Mouse (Mus musculus) regulatory T cell (primary cell): ENCODE data around the gene E2f1.

Experiments
- in situ Hi-C: fragments of 300-600 bp; cut with MboI, MseI; formaldehyde crosslinking; loops from one replicate; pipeline ENCODE4 v1.15.1; 2025; ENCODE audit warnings: high pct_unique_total_duplicates

E2f1 gene

GRCm38 (mm10) chr2:154552424-154552907 is 17.2 kb downstream of the E2f1 start:
- in situ Hi-C loops: no loop called here

DNA sequence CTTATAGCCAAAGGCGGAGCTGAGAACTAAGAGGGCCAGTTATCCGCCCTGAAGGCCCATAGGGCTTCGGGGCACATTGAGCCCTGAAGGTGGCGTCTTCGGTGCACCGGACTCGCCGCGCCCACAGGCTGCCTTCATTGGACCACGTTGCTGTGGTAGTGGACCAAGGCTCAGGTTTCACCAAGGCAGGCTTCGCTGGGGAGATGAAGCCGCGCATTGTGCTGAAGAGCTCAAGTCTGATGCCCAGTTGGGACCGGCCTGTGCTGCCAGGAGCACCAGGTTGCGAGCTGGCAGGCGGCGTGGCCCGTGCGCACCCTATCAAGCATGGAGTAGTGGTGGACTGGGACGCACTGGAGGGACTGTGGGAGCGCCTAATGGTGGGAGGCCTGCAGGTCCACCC is 17.8 kb downstream of the E2f1 start:
- in situ Hi-C loops: no loop called here

- in situ Hi-C loops: no loop called here
Measured at GRCm38 (mm10) chr2:154551476-154551875, 18.2 kb downstream of the E2f1 start, which contains the start of gene Actl10. Actl10 (plus strand) TSS chr2:154551776.

DNA sequence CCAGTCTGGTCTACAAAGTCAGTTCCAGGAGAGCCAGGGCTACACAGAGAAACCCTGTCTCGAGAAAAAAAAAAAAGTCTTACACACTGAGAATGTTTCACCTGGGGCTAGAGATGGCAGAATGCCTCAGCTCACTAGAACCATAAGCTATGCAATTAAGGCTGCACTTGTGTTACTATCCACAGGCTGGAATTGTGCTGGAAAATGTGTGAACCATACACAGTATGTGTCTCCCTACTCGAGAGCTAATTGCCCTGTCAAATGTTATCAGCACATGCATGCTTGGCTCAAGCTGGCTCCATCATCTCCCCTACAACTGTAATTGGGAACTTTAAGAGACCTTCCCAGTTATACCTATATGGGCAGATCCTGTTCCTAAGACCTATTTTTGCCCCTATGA is 18.8 kb downstream of the E2f1 start:
- in situ Hi-C loops: no loop called here

GRCm38 (mm10) chr2:154549886-154550189 is 19.9 kb downstream of the E2f1 start:
- in situ Hi-C loops: loop anchor here (5.0 kb wide), 1 partner anchor 138 kb away; no protein-coding TSS in a partner anchor

DNA sequence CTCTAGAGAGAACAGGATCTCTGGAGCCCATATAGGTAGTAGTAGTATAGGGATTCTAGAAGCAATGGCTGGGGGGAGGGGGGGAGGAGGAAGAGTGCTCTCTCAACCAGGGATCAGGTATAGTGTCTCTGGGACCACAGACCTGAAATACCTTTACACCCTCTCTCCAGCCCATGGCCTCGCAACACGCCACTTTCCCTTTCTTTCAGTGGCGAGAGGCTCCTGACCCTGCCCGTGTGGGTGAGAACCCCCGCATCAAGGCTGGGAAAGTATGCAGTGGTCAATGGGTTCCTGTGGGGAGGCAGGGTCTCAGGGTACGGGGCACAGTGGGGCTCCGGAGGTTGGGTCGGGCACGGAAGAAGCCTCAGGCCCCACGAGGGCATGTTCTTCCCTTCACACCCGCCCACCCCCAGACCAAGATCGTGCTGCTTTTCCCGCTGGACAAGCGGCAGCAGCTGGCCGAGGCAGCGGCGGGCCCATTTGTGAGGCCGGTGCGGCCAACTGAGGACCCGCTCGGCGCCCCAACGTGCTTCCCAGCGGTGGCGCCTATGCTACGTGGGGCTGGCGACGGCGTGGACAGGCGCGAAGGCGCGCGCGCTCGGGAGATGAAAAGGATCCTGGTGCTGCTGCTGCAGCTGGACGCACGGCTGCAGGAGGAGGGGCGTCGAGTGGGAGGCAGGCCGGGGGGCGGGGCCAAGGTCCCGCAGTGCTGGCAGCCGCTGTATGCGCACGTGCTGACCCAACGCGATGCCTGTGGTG is 20.4 kb downstream of the E2f1 start:
- in situ Hi-C loops: loop anchor here (5.0 kb wide), 1 partner anchor 137 kb away; no protein-coding TSS in a partner anchor

- in situ Hi-C loops: loop anchor here (5.0 kb wide), 1 partner anchor 136 kb away; no protein-coding TSS in a partner anchor
Measured at GRCm38 (mm10) chr2:154548688-154549087, 21.0 kb downstream of the E2f1 start.

DNA sequence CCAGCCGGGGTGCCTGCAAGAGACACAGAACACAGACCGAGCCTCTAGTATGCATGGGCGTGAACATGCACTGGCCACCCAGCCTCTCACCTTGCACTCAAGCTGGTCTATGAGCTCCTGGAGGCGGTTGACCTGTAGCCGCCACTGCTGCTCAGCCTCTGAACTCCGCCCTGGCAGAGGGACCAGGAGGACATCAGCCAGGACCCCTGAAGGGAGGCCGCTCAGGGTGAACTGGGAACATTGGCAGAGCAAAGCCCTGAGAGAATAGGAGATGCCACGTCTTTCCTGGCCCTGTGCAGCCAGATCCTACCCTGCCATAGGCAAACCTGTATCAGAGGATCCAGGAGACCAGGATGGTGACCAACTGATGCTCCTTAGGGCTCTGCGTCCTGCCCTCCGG is 23.0 kb downstream of the E2f1 start, which contains the start of gene 1700003F12Rik:
Gene 1700003F12Rik (plus strand): TSS at position 375 of the 400 bp plus-strand sequence.
- in situ Hi-C loops: loop anchor here (5.0 kb wide), 1 partner anchor 134 kb away; no protein-coding TSS in a partner anchor

DNA sequence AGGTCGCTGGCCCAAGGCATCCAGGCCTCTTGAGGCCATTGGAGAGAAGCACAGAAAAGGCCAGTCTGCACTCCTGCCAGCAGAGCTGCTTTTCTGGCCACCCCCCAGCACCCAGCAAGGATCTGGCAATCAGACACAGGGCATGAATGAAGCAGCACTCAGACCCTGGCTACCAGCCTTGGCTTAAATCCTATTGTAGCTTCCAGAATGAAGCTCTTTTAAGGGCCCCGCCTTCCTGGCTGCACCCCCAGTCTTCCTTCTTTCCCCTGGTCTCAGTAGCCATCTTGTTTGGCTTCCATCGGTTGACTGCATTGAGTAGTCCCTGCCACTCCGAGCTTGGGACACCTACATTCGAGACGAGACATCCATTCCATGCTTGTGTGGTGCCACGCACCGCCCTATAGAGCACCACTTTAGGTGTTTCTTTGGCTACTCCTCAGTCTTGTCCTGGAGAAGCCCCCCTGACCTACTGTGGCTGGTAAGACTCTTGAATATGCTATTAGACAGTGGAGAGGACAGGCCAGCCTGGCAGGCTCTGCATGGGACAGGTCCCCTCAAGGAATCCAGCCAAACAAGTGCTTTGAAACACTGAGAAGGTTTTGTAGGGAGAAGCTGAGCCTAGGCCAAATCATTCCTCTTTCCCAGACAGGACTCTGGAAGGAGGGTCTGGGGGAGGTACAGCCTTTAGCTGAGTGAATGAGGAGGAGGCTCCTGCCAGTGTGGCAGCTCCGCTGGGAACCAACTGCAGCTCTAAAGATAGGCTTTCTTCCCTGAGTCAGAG is 25.9 kb downstream of the E2f1 start:
- in situ Hi-C loops: no loop called here

GRCm38 (mm10) chr2:154541630-154542029 is 28.1 kb downstream of the E2f1 start:
- in situ Hi-C loops: no loop called here

DNA sequence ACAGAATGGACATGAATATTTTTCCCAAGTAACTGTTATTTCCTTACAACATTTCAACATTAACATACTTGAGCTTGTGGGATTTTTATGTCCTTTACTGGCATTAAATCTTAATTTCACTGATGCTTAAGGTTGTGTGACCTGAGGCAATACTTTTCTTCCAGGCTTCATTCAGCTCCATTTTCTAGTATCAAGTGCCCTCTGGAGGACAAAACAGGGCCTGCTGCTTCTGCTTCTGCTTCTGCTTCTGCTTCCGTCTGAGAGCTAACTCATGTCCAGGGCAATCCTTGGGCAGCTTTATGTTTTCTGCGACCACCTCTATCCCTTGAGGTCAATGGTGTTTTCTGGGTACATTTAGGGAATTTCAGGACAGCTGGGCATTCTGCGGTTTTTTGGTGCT is 30.0 kb downstream of the E2f1 start:
- in situ Hi-C loops: no loop called here

DNA sequence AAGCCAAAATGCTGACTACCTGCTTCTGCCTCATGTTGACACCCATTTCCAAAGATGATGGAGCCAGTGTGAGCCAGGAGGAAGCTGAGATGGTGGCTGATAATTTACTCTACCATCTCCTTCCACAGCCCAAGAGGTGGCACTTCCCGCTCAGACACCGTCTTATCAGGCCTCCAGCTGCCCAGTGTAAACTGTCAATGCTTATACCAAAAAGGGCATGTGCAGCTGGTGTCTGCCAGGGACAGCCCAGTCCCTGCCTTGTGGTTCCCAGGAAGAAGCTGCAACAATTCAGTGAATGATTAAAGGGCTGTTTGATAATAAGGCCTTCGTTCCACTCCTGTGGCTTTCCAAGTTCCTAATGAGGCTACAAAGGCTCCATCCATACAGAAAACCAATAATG is 31.0 kb downstream of the E2f1 start:
- in situ Hi-C loops: no loop called here

DNA sequence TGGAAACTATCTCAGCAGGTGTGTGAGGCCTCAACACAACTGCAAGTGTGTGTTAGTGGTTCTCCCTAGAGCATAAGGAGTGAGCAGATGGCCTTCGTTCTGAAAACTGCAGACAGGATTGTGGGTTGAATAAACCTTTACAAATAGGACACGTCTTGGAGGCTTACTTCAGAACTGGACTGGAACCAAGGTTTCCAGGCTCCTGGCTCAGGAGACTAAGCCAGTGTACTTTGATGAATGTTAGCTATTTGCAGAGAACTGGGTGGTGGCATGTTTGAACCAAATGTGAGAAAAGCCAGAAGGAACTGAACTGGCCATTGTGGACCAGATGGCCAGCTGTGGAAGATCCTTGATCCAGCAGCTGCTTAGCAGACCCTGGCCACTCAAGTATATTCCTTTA is 31.4 kb downstream of the E2f1 start:
- in situ Hi-C loops: no loop called here

DNA sequence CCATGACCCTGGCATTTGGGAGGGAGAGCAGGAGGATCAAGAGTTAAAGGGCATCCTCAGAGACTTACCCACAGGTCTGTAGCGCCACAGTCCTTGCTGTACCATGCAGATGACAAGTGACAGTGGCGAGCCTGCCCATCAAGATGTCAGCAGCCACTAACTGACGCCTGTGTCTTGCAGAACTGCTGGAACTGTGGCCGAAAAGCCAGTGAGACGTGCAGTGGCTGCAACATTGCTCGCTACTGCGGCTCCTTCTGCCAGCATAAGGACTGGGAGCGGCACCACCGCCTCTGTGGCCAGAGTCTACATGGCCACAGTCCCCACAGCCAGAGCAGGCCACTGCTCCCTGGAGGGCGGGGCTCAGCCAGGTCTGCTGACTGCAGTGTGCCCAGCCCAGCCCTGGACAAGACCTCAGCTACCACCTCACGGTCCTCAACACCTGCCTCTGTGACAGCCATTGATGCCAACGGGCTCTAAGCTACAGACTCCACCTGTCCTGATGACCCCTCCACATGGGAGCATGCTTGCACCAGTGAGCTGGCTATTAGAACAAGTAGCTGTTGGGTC is 34.9 kb downstream of the E2f1 start:
- in situ Hi-C loops: no loop called here

DNA sequence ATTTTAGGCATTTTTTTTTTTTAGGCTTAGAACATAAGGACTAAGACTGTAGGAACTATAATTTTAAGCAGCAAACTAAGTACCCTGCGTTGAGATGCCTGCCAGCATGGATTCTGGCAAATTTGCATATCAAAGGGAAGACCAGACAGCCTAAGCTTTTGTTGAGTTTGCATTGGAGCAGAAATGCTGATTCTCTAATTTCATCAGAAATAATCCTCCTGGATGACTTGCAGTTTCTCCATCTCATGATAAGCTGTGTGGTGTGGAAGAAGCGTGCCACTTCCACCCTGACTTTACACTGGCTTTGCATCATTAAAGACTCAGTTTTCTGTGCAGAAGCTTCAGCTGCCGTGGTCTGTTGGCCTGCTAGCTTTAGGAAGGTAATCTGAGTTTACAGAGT is 36.8 kb downstream of the E2f1 start:
- in situ Hi-C loops: no loop called here

DNA sequence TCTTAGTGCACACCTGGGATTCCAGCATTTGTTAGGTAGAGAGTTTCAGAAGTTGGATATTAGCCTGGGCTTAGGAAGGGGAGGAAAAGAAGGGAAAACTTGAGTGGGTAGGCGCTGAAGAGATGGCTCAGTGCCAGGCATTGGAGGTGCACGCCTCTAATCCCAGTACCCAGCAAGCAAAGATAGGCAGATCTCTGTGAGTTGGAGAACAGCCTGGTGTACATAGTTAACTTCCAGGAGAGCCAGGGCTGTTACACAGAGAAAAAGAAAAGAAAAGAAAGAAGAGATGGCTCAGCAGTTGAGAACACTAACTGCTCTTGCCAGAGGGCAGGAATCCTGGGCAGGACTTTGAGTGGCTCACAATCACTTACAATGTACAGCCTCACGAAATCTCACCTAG is 43.2 kb downstream of the E2f1 start:
- in situ Hi-C loops: no loop called here

DNA sequence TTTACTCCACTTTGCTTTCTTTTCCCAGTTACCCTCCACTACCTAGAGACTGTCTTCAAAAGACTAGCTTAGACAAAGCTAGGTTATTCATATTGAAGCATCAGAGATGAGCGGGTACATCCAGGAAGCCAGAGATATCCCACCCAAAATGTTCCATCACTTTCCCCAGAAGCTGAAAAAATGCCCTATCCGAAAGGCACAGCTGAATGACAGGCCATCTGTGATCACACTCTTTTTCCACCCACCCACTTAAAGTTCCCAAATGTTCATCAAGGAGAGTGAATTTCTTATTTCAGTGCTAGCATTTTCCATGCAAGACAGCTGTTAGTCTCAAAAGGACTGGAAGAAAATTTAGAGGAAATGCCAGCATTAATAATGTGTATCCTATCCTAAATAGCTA is 44.4 kb downstream of the E2f1 start:
- in situ Hi-C loops: no loop called here

DNA sequence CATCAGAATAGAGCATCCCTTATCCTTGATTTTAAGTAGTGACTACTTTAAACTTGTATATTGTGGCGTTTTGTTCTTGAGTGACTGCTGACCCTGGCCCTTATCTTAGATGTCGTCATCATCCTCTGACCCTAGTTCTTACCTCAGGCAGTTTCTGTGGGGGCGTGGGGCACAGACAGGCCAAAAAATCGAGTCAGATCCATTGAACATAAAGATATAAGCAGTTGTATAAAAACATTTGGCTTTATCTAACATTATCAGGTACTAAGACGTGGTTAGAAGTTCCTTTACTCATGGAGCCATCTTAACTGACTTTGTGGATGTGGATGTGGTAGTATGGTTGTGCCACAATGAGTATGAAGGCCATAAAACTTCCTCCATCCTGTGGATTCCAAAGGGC is 47.4 kb downstream of the E2f1 start:
- in situ Hi-C loops: loop anchor here (5.0 kb wide), 1 partner anchor 80 kb away; no protein-coding TSS in a partner anchor

- in situ Hi-C loops: loop anchor here (5.0 kb wide), 1 partner anchor 79 kb away; no protein-coding TSS in a partner anchor
Measured at GRCm38 (mm10) chr2:154521449-154521848, 48.2 kb downstream of the E2f1 start.

GRCm38 (mm10) chr2:154517424-154517823 is 52.3 kb downstream of the E2f1 start:
- in situ Hi-C loops: no loop called here

- in situ Hi-C loops: no loop called here
Measured at GRCm38 (mm10) chr2:154516944-154517343, 52.7 kb downstream of the E2f1 start.

DNA sequence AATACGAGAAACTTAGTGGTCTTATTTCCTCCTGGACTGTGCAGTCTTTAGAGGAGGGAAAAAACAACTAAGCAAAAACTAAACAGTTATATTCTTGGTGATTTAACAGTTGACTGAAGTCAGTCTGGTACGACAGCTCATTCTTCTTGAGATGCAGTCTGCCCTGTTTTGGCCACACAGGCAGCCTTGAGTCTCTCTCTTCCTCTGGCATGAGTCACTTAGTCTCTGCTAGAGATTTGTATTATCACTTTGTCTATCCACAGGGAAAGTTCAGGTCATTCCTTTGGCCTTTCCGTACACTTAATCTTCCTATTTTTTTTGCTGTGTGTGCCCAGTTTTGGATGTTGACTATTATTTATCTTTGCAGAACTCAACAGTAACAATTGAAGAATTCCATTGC is 59.6 kb downstream of the E2f1 start:
- in situ Hi-C loops: no loop called here
